Mouse (Mus musculus) brown adipose tissue, adult 24 weeks (tissue): ENCODE data around the gene Pard3. TPM values are rescaled to one million over a fixed set of nuclear protein-coding genes. Genes with fewer than 3 reads are reported as not detected.

Source experiments
- H3K27ac ChIP-seq: fragments of 200-500 bp; replicated peaks from 2 replicates; pipeline ENCODE4 v1.5.1; 2012; ENCODE audit warnings: low read depth, mild to moderate bottlenecking, low read length
- H3K4me1 ChIP-seq: fragments of 200-500 bp; 2 replicates; pipeline ENCODE4 v1.6.1; 2012; ENCODE audit warnings: low read length, mixed read lengths; ENCODE audit not compliant: control insufficient read depth, insufficient read depth, insufficient read length
- H3K4me3 ChIP-seq: fragments of 200-500 bp; 2 replicates; pipeline ENCODE4 v1.5.1; 2012; ENCODE audit warnings: low read depth, mild to moderate bottlenecking, low read length, moderate library complexity; ENCODE audit not compliant: insufficient read depth
- polyA plus RNA-seq: library from polyadenylated mRNA; stranded (reverse); fragments of >200 nt; gene quantifications from 2 replicates; pipeline ENCODE4 v1.2.4, GENCODE M21; 2012; ENCODE audit not compliant: missing spikeins, insufficient read depth, insufficient read length

Gene Pard3
- polyA plus RNA-seq, 1 experiment = 14.6 TPM

DNA sequence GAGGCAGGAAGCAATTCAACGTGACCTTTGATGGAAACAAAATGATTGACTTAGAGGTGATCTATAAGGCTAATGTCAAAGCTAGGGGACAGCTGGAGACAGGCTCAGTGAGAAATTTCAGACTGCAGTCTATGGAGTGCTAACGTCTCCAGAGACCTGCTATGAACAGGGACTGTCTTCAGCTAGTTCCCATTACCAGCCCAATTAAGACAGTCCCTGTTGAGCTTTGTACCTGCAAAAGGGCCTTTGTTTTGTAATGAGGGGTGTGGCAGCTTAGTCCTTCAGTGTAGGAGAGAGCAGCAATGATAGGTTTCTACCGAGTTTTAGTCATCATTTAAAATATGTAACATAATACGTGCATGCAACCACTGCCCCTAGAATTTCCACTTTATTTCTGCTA, 448.9 kb downstream of the Pard3 start:
- no peak overlapping the region for H3K27ac ChIP-seq
- no peak overlapping the region for H3K4me3 ChIP-seq
- H3K4me1 ChIP-seq = no peaks in the 10 kb centered on the region

DNA sequence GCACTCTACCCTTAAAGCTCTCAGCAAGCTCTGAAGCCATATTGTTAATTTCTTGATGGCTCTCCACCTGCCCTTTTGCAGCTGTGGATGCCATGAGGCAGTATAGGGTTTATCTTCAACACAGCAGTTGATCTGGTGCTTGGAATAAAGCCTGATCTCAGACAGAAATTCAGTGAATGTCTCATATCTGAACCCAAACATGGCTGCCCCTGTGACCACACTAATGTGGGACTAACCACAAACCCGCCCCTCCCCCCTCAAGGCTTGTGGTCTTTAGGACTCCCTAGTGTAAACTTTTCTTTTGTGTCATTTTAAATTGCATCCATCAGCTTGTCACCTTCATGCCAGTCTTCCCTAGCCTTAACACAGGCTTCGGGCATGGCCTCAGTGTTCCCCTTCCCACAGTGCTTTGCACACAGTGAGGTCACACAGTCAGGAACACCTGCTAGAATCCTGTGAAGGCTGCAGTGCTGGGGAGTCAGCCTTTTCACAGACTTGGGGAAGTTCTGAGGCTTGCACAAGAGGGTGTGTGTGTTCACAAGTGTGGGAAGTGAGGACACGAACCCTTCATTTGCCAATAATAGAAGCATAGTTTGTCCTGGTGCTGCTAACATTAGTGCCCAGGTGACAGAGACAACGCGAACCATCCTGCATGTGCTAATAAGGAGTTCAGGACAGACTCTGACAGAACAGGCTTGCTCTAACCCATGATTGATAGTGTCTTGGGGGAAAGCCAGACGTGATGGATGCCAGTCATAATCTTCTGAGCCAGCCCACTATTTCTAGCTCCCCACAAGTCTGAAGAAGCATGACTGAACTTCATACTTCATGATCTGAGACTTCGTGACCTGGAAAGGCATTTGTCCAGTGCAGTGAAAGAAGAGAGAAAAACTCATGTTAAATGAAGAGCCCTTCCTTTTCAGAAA, 451.4 kb downstream of the Pard3 start:
- Histone ChIP-seq H3K4me1 (no peaks in the 10 kb centered on the region), H3K4me3 (no peak overlapping the region), H3K27ac (no peak overlapping the region)

DNA sequence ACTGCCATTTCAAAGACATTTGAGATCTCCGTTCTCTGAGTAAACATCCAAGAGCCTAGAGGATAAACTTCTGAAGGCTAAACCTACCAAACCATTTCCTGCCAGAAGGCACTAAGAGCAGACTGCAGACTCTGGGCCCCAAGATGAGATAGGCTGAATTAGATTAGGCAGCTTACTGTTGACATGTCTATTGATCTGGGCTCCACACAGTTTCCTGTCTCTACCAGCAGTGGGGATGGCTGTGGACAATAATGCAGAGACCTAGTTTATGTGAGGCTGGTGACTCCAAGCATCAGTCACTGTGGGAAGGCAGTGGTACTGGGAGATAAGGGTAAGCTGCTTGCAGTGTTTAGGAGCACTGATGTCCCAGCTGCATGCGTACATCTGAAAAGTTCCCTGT, 452.4 kb downstream of the Pard3 start:
- H3K4me1 ChIP-seq = no peaks in the 10 kb centered on the region
- no peak overlapping the region for H3K4me3 ChIP-seq
- H3K27ac ChIP-seq = no peak overlapping the region

DNA sequence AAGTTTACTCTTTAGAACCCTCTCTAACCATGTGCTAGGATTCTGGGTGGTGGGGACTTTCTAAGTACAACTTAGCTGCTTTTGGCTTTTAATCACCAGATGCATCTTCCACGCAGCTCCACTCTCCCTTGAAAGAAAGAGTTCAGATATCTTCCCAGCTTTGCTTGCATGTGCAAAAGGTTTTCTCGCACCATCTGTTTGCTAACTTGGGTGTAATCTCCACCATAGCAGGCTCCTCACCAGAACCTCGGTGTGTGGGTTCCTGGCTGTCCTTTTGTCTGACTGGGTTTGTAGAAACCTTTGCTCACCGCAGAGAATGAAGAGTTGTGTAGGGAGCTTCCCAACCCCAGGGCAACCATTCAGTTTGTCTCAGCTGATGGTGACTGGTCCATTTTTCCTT, 462.0 kb downstream of the Pard3 start:
- no peaks in the 10 kb centered on the region for H3K4me1 ChIP-seq

DNA sequence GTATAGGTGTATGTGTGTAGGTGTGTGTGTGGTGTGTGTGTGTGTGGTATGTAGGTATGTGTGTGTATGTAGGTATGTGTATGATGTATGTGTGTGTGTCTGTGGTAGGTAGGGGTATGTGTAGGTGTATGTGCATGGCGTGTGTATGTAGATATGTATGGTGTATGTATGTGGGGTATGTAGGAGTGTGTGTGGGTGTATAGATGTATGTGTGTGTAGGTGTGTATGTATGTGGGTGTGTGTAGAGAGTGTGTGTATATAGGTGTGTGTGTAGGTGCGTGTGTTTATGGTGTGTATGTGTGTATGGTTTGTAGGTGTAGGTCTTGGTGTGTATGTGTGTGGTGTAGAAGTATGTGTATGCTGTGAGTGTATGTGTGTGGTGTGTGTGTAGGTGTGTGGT, 464.6 kb downstream of the Pard3 start:
- Histone ChIP-seq H3K27ac (no peak overlapping the region), H3K4me3 (no peak overlapping the region), H3K4me1 (no peaks in the 10 kb centered on the region)

More for the DNA sequence above, 462.0 kb downstream of the Pard3 start:
- Histone ChIP-seq H3K27ac (no peak overlapping the region), H3K4me3 (no peak overlapping the region)

DNA sequence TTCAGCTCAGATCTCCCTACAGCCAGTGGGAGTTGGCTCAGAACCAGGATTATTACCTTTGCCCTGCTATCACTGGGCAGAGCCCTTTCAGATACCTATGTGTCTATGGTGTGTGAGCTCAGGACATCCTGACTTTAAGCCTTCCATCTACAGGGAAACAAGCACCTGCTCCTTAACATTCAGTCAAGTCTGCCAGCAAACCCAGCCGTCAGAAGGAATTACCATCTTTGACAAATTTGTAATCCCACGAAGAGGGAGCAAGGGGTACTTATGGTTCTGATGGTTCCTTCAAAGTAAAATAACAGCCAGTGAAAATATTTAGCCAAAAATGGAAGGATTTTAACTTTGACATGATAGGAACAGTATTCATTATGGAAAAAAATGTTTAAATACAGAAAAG, 466.1 kb downstream of the Pard3 start:
- Histone ChIP-seq H3K4me1 (no peaks in the 10 kb centered on the region), H3K27ac (no peak overlapping the region)

DNA sequence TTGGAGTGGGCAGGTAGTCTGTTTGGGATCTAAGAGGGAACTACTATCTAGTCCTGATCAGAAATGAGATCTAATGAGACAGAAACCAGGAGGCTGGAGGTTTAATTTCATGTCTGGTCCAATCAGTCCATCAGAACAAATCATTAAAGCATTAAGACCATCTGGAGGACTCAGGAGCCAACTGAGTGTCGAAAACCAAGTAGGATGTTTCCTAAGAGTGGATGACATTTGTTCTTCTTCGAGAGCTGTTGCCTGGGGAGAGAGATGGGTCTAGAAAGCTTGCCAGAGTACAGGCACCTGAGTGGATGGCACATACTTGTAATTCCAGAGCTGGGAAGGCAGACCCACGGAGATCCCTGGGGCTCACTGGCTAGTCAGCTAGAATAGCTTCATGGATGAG, 468.2 kb downstream of the Pard3 start:
- Histone ChIP-seq H3K27ac (no peak overlapping the region), H3K4me3 (no peak overlapping the region), H3K4me1 (no peaks in the 10 kb centered on the region)

More for the DNA sequence above, 466.1 kb downstream of the Pard3 start:
- H3K4me3 ChIP-seq = no peak overlapping the region

DNA sequence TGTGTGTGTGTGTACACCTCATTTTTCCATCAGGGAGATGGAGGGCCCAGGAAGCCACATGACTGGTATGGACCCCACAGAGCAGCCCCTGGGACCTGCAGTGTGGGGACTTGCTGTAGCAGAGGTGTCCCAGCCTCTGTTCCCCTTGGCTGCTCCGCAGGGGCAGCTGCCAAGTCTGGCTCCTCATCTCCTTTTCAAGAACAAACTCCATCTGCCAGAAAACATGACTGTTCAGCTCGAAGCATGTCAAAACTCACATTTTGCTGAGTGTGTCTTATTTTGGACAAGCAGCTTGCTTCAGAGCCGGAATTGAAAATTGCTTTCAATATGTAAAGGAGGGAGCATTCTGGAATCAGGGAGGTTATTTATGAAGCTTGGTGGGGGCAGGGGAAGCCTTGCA, 471.1 kb downstream of the Pard3 start:
- Histone ChIP-seq H3K4me3 (no peak overlapping the region), H3K4me1 (no peaks in the 10 kb centered on the region), H3K27ac (no peak overlapping the region)

DNA sequence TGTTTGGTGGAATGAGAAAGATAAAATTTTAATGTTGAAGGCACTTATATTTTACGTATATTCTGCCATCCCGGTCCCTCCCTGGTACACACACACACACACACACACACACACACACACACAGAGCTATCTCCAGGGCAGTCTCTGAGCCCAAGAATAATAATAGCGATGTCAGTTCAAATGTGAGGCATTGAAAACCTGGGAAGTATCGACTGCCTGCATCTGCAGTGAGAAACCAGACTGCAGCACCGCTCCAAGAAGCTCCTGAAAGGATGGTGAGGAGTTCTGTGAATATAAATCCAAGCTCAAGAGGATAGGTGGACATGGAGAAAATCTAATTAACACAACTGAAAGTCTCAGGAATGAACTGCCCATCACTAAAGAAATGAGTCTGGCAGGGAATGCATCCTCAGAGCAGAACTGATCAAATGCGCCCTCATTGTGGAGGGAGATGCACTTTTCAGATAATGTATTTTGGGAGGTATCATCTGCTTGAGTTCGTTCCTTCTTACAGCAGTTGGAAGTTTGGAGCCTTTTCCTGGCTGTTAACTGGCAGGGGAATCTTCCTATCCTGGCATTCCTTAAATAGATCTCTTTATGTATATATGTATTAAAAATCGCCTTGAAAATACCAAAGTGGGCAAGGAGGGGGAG, 471.6 kb downstream of the Pard3 start:
- no peak overlapping the region for H3K4me3 ChIP-seq
- no peaks in the 10 kb centered on the region for H3K4me1 ChIP-seq
- H3K27ac ChIP-seq = no peak overlapping the region

DNA sequence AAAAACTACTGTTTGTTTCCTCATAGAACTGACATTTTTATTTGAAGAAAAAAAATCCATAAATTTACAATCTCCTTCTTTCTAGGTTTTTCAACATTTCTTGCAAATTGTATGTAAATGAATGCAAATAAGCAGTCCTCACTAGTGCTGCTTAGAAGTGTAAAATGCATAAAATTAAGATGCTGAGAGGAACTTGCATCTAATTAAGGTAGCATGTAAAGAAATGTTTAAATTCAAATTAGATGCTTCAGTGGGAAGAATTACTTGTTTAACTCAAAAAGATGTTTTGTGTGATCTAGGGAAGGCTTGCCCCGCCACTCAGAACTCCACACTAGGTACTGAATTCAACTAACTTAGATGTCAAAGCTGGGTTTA, 472.1 kb downstream of the Pard3 start:
- Histone ChIP-seq H3K27ac (no peak overlapping the region), H3K4me1 (no peaks in the 10 kb centered on the region), H3K4me3 (no peak overlapping the region)

DNA sequence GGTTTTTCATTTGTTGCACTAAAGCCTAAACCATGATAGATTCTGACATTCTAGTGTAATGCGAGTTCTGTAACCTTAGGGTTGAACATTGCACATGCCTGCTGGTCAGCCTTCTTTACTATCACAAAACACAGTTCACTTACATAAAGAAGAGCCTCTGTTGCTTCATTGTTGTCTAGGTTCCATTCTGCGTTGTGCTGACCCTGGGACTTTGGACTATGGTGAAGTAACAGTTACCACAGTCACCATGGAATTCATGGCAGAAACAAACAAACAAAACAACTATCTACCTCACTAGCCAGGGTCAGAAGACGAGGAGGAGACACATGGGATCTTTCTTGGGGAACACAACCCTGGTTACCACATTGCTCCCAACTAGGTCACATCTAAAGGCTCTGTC, 476.1 kb downstream of the Pard3 start:
- Histone ChIP-seq H3K4me3 (no peak overlapping the region), H3K27ac (0 out of 2 replicates have a peak overlapping the region, but pooled peaks have one; percentile 15)

DNA sequence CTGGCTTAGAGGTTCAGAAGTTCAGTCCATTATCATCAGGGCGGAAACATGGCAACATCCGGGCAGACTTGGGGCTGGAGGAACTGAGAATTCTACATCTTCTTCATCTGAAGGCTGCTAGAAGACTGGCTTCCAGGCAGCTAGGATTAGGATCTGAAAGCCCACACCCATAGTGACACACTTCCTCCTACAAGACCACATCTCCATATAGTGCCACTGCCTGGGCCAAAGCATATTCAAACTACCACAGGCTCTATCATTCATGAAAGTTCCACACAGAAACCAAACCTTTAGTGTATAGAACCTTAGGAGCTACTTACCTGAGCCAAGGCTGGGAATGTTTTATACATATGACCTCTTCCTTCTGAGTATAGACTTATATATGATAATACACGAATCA, 476.6 kb downstream of the Pard3 start:
- Histone ChIP-seq H3K4me3 (no peak overlapping the region), H3K4me1 (peaks cover 7% of the 10 kb centered on the region; the same call in 1 of the 2 replicates), H3K27ac (no peak overlapping the region)

More for the DNA sequence above, 476.1 kb downstream of the Pard3 start:
- peaks cover 7% of the 10 kb centered on the region; the same call in 1 of the 2 replicates for H3K4me1 ChIP-seq

DNA sequence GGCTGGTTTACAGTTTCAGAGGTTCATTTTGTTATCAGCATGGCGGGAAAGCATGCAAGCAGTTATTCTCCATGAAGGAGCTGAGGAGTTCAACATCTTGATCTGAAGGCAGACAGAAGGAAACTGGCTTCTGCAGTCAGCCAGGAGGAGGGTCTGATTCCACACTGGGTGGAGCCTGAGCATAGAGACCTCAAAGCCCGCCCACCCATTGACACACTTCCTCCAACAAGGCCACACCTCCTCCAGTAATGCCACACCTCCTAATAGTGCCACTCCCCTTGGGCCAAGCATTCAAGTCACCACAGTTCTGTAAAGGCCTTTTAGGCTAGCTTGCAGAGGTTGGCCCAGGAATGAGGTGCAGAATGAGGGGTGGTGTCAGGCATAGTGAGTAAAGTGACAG, 478.5 kb downstream of the Pard3 start:
- peaks cover 10% of the 10 kb centered on the region; the same call in 1 of the 2 replicates for H3K4me1 ChIP-seq
- no peak overlapping the region for H3K4me3 ChIP-seq
- H3K27ac ChIP-seq = no peak overlapping the region

DNA sequence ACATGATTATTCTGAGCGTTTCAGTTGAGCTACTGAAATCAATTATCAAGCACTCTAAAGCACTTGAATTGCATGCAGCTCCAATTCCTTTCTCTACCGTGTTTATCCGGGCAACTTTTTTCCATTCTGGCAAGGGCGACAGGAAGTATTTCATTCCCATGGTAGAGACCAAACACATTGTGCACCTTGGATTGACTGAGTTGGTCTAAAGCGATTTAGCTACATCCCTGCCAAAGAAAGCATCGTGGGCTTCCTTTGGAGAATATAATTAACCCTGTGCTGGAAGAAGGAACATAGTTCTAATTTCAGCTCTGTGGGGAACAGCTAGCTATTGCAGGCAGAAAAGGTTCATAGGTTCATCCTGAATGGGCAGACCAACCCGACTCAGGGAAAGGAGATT, 480.0 kb downstream of the Pard3 start:
- Histone ChIP-seq H3K27ac (no peak overlapping the region), H3K4me1 (peaks cover 10% of the 10 kb centered on the region; the same call in 1 of the 2 replicates), H3K4me3 (no peak overlapping the region)

DNA sequence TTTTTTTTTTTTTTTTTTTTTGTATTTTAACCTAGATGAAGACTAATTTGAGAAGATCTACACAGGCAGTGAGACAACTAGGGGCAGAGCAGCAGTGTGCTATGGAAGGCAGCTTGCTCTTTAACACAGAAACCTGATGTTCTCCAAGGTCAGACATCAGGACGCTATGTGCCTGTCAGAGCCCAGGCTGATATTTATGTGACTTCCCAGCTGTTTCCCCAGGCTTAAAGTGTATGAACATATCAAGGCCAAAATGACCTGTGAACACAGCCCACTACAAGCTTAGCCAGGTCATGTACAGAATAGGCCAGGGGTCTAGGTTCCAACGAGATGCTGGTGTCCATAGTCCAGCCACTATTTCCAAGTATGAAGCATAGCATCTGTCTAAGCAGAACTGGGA, 482.5 kb downstream of the Pard3 start:
- peaks cover 10% of the 10 kb centered on the region; the same call in 1 of the 2 replicates for H3K4me1 ChIP-seq
- no peak overlapping the region for H3K4me3 ChIP-seq
- no peak overlapping the region for H3K27ac ChIP-seq
